Mouse (Mus musculus) induced T-regulatory cell, adult 2 months (primary cell): Measurements from ENCODE around the gene Slc38a2.

Experiments
- DNase-seq: peaks from one replicate; pipeline ENCODE4 v3.0.0-alpha.2; 2012; ENCODE audit warnings: low read depth

The Slc38a2 gene

GRCm38 (mm10) chr15:96718466-96718865, 18.9 kb upstream of the Slc38a2 start:
- no peak for DNase-seq

GRCm38 (mm10) chr15:96717181-96717580, 17.7 kb upstream of the Slc38a2 start:
- DNase-seq: no peak

- no peak for DNase-seq
These were observed 16.8 kb upstream of the Slc38a2 start for GRCm38 (mm10) chr15:96716371-96716770.

GRCm38 (mm10) chr15:96715692-96716080, 16.2 kb upstream of the Slc38a2 start:
- no peak for DNase-seq

- DNase-seq: no peak
These were observed 15.7 kb upstream of the Slc38a2 start for GRCm38 (mm10) chr15:96715079-96715691.

- peak; percentile 51 for DNase-seq
These were observed 15.1 kb upstream of the Slc38a2 start for GRCm38 (mm10) chr15:96714676-96715016.

- DNase-seq: no peak
These were observed 14.5 kb upstream of the Slc38a2 start for GRCm38 (mm10) chr15:96713758-96714675.

- DNase-seq: no peak
These were observed 12.8 kb upstream of the Slc38a2 start for GRCm38 (mm10) chr15:96712338-96712737.

- DNase-seq: no peak
These were observed 12.1 kb upstream of the Slc38a2 start for GRCm38 (mm10) chr15:96711664-96712063.

- DNase-seq: no peak
These were observed 11.0 kb upstream of the Slc38a2 start for GRCm38 (mm10) chr15:96710352-96711114.

- peak; percentile 99 for DNase-seq
These were observed 10.2 kb upstream of the Slc38a2 start for GRCm38 (mm10) chr15:96709491-96710351.

- DNase-seq: peak; percentile 57
These were observed 9.5 kb upstream of the Slc38a2 start for GRCm38 (mm10) chr15:96708976-96709490.

GRCm38 (mm10) chr15:96708428-96708827, 8.9 kb upstream of the Slc38a2 start:
- DNase-seq: peak; percentile 51

GRCm38 (mm10) chr15:96707936-96708335, 8.4 kb upstream of the Slc38a2 start:
- no peak for DNase-seq

GRCm38 (mm10) chr15:96702466-96703031, 3.0 kb upstream of the Slc38a2 start:
- no peak for DNase-seq

GRCm38 (mm10) chr15:96700766-96701165, 1.2 kb upstream of the Slc38a2 start:
- no peak for DNase-seq

GRCm38 (mm10) chr15:96698658-96699448, 677 bp downstream of the Slc38a2 start:
- peak; percentile 93 for DNase-seq

- no peak for DNase-seq
These were observed 1.5 kb downstream of the Slc38a2 start for GRCm38 (mm10) chr15:96697901-96698657.

GRCm38 (mm10) chr15:96696486-96697284, 2.8 kb downstream of the Slc38a2 start:
- DNase-seq: peak; percentile 72
